Mouse (Mus musculus) cortical plate, adult 2 months (tissue): ENCODE measurements at regions not wholly inside any gene's neighbourhood (a gene's known extent, or its start where the extent isn't known, plus 50 kb on each side); places are given as distances from the start of the nearest gene placed in this dataset.

Experiments used
- CTCF ChIP-seq: fragments of 200-500 bp; IDR thresholded peaks from 2 replicates; pipeline ENCODE4 v1.5.1; 2011; ENCODE audit warnings: mild to moderate bottlenecking, control low read depth, low read length; ENCODE audit not compliant: insufficient read depth; ENCODE audit errors: extremely low read depth
- POLR2A ChIP-seq: fragments of 200-500 bp; IDR thresholded peaks from 2 replicates; pipeline ENCODE4 v1.6.1; 2011; ENCODE audit warnings: mild to moderate bottlenecking, low read length, control low read depth; ENCODE audit not compliant: insufficient read depth; ENCODE audit errors: extremely low read depth

- TF ChIP-seq CTCF (no peak), POLR2A (no peak)
Observed at GRCm38 (mm10) chr11:45787408-45787807, 64.4 kb upstream of the Clint1 start.
